Mouse (Mus musculus) stomach, embryonic 16.5 days (tissue): ENCODE measurements around the gene Nfia. TPM values are rescaled to one million over a fixed set of nuclear protein-coding genes. Genes with fewer than 3 reads are reported as not detected.

Experiments
- ATAC-seq: fragments of 200-750 bp; cut with Nextera tagmentation; 2 replicates; pipeline ENCODE4 v1.8.0; 2017; ENCODE audit warnings: moderate number of reproducible peaks, moderate TSS enrichment; ENCODE audit not compliant: insufficient read depth, low FRiP score
- H3K27ac ChIP-seq: fragments of 300-500 bp; sonication (generic); 2 replicates; pipeline ENCODE4 v1.5.1; 2014; ENCODE audit warnings: low read length
- H3K27me3 ChIP-seq: fragments of 300-500 bp; sonication (generic); 2 replicates; pipeline ENCODE4 v1.6.1; 2014; ENCODE audit warnings: low read length, control low read depth, mixed read lengths; ENCODE audit not compliant: control insufficient read depth, insufficient read depth
- H3K36me3 ChIP-seq: fragments of 300-500 bp; sonication (generic); 2 replicates; pipeline ENCODE4 v1.6.1; 2014; ENCODE audit warnings: low read length; ENCODE audit not compliant: control insufficient read depth, insufficient read depth
- H3K4me1 ChIP-seq: fragments of 300-500 bp; sonication (generic); 2 replicates; pipeline ENCODE4 v1.6.1; 2014; ENCODE audit warnings: low read length, control low read depth, mixed read lengths; ENCODE audit not compliant: control insufficient read depth, insufficient read depth
- H3K4me2 ChIP-seq: fragments of 300-500 bp; sonication (generic); 2 replicates; pipeline ENCODE4 v1.6.1; 2014; ENCODE audit warnings: low read depth, low read length, mixed read lengths
- H3K4me3 ChIP-seq: fragments of 300-500 bp; sonication (generic); replicated peaks from 2 replicates; pipeline ENCODE4 v1.5.1; 2014; ENCODE audit warnings: mild to moderate bottlenecking, low read length
- H3K9ac ChIP-seq: fragments of 300-500 bp; sonication (generic); 2 replicates; pipeline ENCODE4 v1.6.1; 2014; ENCODE audit warnings: low read length
- H3K9me3 ChIP-seq: fragments of 300-500 bp; sonication (generic); replicated peaks from 2 replicates; pipeline ENCODE4 v1.6.1; 2016; ENCODE audit warnings: low read length, control low read depth; ENCODE audit not compliant: control insufficient read depth
- WGBS: fragments of 180-500 bp; shearing (Covaris S2); extraction: QIAGEN DNeasy Blood & Tissue Kit; methylation state at CpG from one replicate; pipeline ENCODE4 v1.1.7; 2014; 5-methylcytosine and 5-hydroxymethylcytosine counted together
- polyA plus RNA-seq: library from polyadenylated mRNA; unstranded; fragments of >200 nt; fragmentation: Nextera tagmentation; extraction: Ambion mirVana; gene quantifications from 2 replicates; pipeline ENCODE4 v1.2.1, GENCODE M21; 2015

Nfia gene
- polyA plus RNA-seq, 1 experiment from 2014 or later = 45.1 TPM

GRCm38 (mm10) chr4:98076106-98076505, 303.6 kb downstream of the Nfia start:
- Histone ChIP-seq H3K4me1 (no peaks in the 10 kb centered on the region), H3K27ac (no peak overlapping the region), H3K4me3 (no peak overlapping the region), H3K36me3 (no peaks in the 10 kb centered on the region), H3K4me2 (no peak overlapping the region), H3K27me3 (no peaks in the 10 kb centered on the region), H3K9me3 (no peaks in the 10 kb centered on the region), H3K9ac (no peak overlapping the region)
- no peak for ATAC-seq
- WGBS = 82% methylated on average over 7 of the region's 7 CpGs

- Histone ChIP-seq H3K9ac (no peak overlapping the region), H3K9me3 (no peaks in the 10 kb centered on the region), H3K27me3 (no peaks in the 10 kb centered on the region), H3K4me2 (no peak overlapping the region), H3K27ac (no peak overlapping the region), H3K4me1 (no peaks in the 10 kb centered on the region), H3K36me3 (no peaks in the 10 kb centered on the region), H3K4me3 (no peak overlapping the region)
- 67% methylated on average over 7 of the region's 7 CpGs for WGBS
- ATAC-seq = no peak
Observed at GRCm38 (mm10) chr4:98076624-98077023, 304.1 kb downstream of the Nfia start.

GRCm38 (mm10) chr4:98080586-98080985, 308.1 kb downstream of the Nfia start:
- Histone ChIP-seq H3K4me1 (no peaks in the 10 kb centered on the region), H3K27ac (no peak overlapping the region), H3K9ac (no peak overlapping the region), H3K9me3 (no peaks in the 10 kb centered on the region), H3K36me3 (no peaks in the 10 kb centered on the region), H3K4me2 (no peak overlapping the region), H3K4me3 (no peak overlapping the region), H3K27me3 (no peaks in the 10 kb centered on the region)
- 54% methylated on average over 1 of the region's 1 CpGs for WGBS
- no peak for ATAC-seq

- no peak for ATAC-seq
- Histone ChIP-seq H3K36me3 (no peaks in the 10 kb centered on the region), H3K4me2 (no peak overlapping the region), H3K27me3 (no peaks in the 10 kb centered on the region), H3K4me1 (no peaks in the 10 kb centered on the region), H3K4me3 (no peak overlapping the region), H3K9me3 (no peaks in the 10 kb centered on the region), H3K27ac (no peak overlapping the region), H3K9ac (no peak overlapping the region)
- 20% methylated on average over 1 of the region's 1 CpGs for WGBS
Observed at GRCm38 (mm10) chr4:98081962-98082361, 309.4 kb downstream of the Nfia start.

- no peak overlapping the region for H3K4me2 ChIP-seq
- no peaks in the 10 kb centered on the region for H3K9me3 ChIP-seq
- H3K36me3 ChIP-seq = no peaks in the 10 kb centered on the region
- WGBS = 82% methylated on average over 4 of the region's 4 CpGs
- no peak overlapping the region for H3K27ac ChIP-seq
- no peak for ATAC-seq
- no peak overlapping the region for H3K9ac ChIP-seq
- H3K27me3 ChIP-seq = no peaks in the 10 kb centered on the region
- no peaks in the 10 kb centered on the region for H3K4me1 ChIP-seq
- H3K4me3 ChIP-seq = no peak overlapping the region
Observed at GRCm38 (mm10) chr4:98082512-98082911, 310.0 kb downstream of the Nfia start.

- ATAC-seq = no peak
- Histone ChIP-seq H3K4me1 (no peaks in the 10 kb centered on the region), H3K36me3 (no peaks in the 10 kb centered on the region), H3K27me3 (no peaks in the 10 kb centered on the region), H3K4me2 (no peak overlapping the region), H3K9me3 (no peaks in the 10 kb centered on the region), H3K4me3 (no peak overlapping the region), H3K27ac (no peak overlapping the region), H3K9ac (no peak overlapping the region)
- WGBS = 87% methylated on average over 6 of the region's 6 CpGs
Observed at GRCm38 (mm10) chr4:98085060-98085459, 312.5 kb downstream of the Nfia start.

GRCm38 (mm10) chr4:98086976-98087375, 314.4 kb downstream of the Nfia start:
- Histone ChIP-seq H3K27ac (no peak overlapping the region), H3K4me2 (no peak overlapping the region), H3K9me3 (no peaks in the 10 kb centered on the region), H3K36me3 (no peaks in the 10 kb centered on the region), H3K4me1 (peaks cover 10% of the 10 kb centered on the region), H3K9ac (no peak overlapping the region), H3K27me3 (no peaks in the 10 kb centered on the region), H3K4me3 (no peak overlapping the region)
- WGBS = 62% methylated on average over 4 of the region's 4 CpGs
- no peak for ATAC-seq

GRCm38 (mm10) chr4:98089985-98090384, 317.5 kb downstream of the Nfia start:
- 63% methylated on average over 6 of the region's 6 CpGs for WGBS
- no peaks in the 10 kb centered on the region for H3K9me3 ChIP-seq
- no peak for ATAC-seq

GRCm38 (mm10) chr4:98090586-98090985, 318.1 kb downstream of the Nfia start:
- Histone ChIP-seq H3K27me3 (no peaks in the 10 kb centered on the region), H3K4me2 (no peak overlapping the region), H3K36me3 (no peaks in the 10 kb centered on the region), H3K27ac (no peak overlapping the region), H3K9me3 (no peaks in the 10 kb centered on the region), H3K9ac (no peak overlapping the region), H3K4me3 (no peak overlapping the region), H3K4me1 (peaks cover 17% of the 10 kb centered on the region)
- WGBS = 51% methylated on average over 3 of the region's 3 CpGs
- ATAC-seq = no peak

More at GRCm38 (mm10) chr4:98089985-98090384, 317.5 kb downstream of the Nfia start:
- no peak overlapping the region for H3K4me3 ChIP-seq
- H3K36me3 ChIP-seq = no peaks in the 10 kb centered on the region
- H3K27me3 ChIP-seq = no peaks in the 10 kb centered on the region
- no peak overlapping the region for H3K9ac ChIP-seq
- H3K4me2 ChIP-seq = no peak overlapping the region
- H3K4me1 ChIP-seq = peaks cover 17% of the 10 kb centered on the region
- no peak overlapping the region for H3K27ac ChIP-seq

- no peak overlapping the region for H3K4me3 ChIP-seq
- H3K9ac ChIP-seq = no peak overlapping the region
- H3K4me1 ChIP-seq = peaks cover 17% of the 10 kb centered on the region
- H3K27me3 ChIP-seq = no peaks in the 10 kb centered on the region
- no peaks in the 10 kb centered on the region for H3K36me3 ChIP-seq
- 38% methylated on average over 4 of the region's 4 CpGs for WGBS
- H3K4me2 ChIP-seq = no peak overlapping the region
- H3K9me3 ChIP-seq = no peaks in the 10 kb centered on the region
- peak overlapping the region; percentile 21 for H3K27ac ChIP-seq
- ATAC-seq = peak; percentile 79; the same call in 1 of the 2 replicates
Observed at GRCm38 (mm10) chr4:98091368-98091827, 318.9 kb downstream of the Nfia start.
